Mouse (Mus musculus) kidney, postnatal 25 days (tissue): ENCODE results near the gene Crb3.

Experiments
- DNase-seq, 2 experiments: peaks; one replicate each; pipeline ENCODE4 v3.0.0; 2021; ENCODE audit warnings: mixed read lengths in 2 of 2

The Crb3 gene

DNA sequence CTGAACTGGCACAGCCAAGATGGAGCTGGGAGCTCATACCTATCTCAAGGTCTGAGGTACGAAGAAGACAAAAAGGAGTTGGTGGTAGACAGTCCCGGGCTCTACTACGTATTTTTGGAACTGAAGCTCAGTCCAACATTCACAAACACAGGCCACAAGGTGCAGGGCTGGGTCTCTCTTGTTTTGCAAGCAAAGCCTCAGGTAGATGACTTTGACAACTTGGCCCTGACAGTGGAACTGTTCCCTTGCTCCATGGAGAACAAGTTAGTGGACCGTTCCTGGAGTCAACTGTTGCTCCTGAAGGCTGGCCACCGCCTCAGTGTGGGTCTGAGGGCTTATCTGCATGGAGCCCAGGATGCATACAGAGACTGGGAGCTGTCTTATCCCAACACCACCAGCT lies 48.2 kb downstream of the Crb3 start:
- no peak for DNase-seq

GRCm38 (mm10) chr17:57108040-57108665 lies 49.2 kb downstream of the Crb3 start:
- no peak for DNase-seq

GRCm38 (mm10) chr17:57108666-57109171 lies 49.8 kb downstream of the Crb3 start:
- DNase-seq, result no peak

GRCm38 (mm10) chr17:57110005-57110404 lies 51.1 kb downstream of the Crb3 start:
- DNase-seq, result no peak

- no peak for DNase-seq
Measured at GRCm38 (mm10) chr17:57112768-57113474, 54.0 kb downstream of the Crb3 start.
